Mouse (Mus musculus) ES-E14 (cell line): ENCODE measurements around the gene Myf5.

Experiments
- CHD2 ChIP-seq: IDR thresholded peaks from 2 replicates; pipeline ENCODE4 v1.6.1; 2014; ENCODE audit warnings: mild to moderate bottlenecking, low read depth, low read length, inconsistent platforms
- HCFC1 ChIP-seq: IDR thresholded peaks from 2 replicates; pipeline ENCODE4 v1.6.1; 2012; ENCODE audit warnings: low read length, inconsistent platforms, borderline replicate concordance; ENCODE audit not compliant: insufficient read depth
- MAFK ChIP-seq: IDR thresholded peaks from 2 replicates; pipeline ENCODE4 v1.6.1; 2014; ENCODE audit warnings: mild to moderate bottlenecking, low read depth, low read length, inconsistent platforms; ENCODE audit not compliant: insufficient read depth
- ZC3H11A ChIP-seq: IDR thresholded peaks from 2 replicates; pipeline ENCODE4 v1.6.1; 2012; ENCODE audit warnings: low read depth, mild to moderate bottlenecking, inconsistent platforms, low read length, borderline replicate concordance
- ZNF384 ChIP-seq: IDR thresholded peaks from 2 replicates; pipeline ENCODE4 v1.6.1; 2012; ENCODE audit warnings: low read depth, low read length, inconsistent platforms

GRCm38 (mm10) chr10:107493580-107494474 lies 7.9 kb upstream of the Myf5 start:
- TF ChIP-seq HCFC1 (no peak), MAFK (no peak), CHD2 (no peak), ZNF384 (peak; percentile 79; the same call in 1 of the 2 replicates), ZC3H11A (no peak)
